Mouse (Mus musculus) gastrocnemius, adult 18-20 months (tissue): ENCODE data around the gene Nos1. TPM values are rescaled to one million over a fixed set of nuclear protein-coding genes. Genes with fewer than 3 reads are reported as not detected.
A peak's percentile ranks its signal among the peaks of the same experiment; 100 is the strongest.

ENCODE experiments used
- DNase-seq: peaks from one replicate; pipeline ENCODE4 v3.0.0; 2021; ENCODE audit warnings: low spot score
- total RNA-seq, 2 experiments: library from RNA; stranded (reverse); gene quantifications; 2 replicates each; pipeline ENCODE4 v1.2.3; 2021

The Nos1 gene
- total RNA-seq, 2 experiments from 2014 or later: 64.3 to 71.9 TPM

DNA sequence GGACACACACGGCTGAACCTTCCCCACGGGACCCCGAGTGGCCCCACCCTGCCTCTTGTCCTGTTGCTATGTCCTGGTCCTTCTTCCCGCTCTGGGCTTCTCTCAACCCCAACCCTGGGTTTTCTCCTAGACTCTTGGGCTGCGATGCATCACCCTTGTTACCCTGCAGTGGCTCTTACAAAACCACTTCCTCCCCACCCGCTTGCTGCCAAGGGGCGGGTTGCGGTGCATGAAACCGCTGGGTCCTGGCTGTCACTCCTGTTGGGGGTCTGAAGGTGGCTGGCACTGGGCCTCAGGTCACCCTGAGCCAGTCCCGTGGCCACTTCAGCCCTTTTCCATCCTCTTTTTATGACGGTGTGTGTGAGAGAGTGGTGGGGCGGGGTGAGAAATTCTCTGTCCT lies 173.1 kb downstream of the Nos1 start:
- no peak for DNase-seq

- no peak for DNase-seq
These were observed 173.6 kb downstream of the Nos1 start for GRCm38 (mm10) chr5:117954429-117954828.

- peak; percentile 36 for DNase-seq
These were observed 175.0 kb downstream of the Nos1 start for GRCm38 (mm10) chr5:117955675-117956420.

DNA sequence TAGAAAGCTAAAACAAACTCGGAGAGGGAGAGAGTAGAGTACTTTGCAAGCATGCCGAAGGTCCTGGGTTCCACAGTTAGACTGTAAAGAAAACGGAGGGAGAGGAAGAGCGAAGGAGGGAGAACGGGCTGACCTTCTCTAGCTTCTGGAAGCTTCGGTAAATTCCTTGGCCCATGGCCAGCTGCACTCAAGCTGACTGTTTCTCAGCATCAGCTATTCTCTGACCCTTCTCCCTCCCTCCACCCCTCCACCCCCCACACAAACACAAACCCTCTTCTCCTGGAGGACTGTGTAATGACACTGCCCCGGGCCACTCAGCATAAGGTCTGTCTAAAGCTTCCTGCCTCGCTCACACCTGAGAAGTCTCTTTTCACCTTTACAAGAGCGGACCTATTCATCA lies 183.9 kb downstream of the Nos1 start:
- no peak for DNase-seq

DNA sequence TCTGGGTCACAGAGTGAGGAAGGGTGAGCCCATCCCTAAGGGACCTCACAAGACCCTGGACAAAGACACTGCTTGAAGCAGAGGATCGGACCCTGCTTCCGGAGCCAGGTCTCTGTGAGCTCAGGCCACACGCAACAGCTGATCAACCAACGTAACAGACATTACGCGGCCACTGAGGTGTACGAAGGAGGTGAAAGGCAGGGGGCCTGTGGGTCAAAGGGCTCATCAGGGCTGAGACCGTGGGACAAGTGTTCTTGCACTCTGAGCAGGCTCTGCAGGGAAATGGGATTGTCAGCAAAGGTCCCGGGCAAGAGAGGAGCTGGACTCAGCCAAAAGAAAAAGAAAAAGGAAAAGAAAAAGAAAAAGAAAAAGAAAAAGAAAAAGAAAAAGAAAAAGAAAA lies 186.1 kb downstream of the Nos1 start:
- DNase-seq: no peak

- DNase-seq: no peak
These were observed 186.8 kb downstream of the Nos1 start for GRCm38 (mm10) chr5:117967659-117968069.

DNA sequence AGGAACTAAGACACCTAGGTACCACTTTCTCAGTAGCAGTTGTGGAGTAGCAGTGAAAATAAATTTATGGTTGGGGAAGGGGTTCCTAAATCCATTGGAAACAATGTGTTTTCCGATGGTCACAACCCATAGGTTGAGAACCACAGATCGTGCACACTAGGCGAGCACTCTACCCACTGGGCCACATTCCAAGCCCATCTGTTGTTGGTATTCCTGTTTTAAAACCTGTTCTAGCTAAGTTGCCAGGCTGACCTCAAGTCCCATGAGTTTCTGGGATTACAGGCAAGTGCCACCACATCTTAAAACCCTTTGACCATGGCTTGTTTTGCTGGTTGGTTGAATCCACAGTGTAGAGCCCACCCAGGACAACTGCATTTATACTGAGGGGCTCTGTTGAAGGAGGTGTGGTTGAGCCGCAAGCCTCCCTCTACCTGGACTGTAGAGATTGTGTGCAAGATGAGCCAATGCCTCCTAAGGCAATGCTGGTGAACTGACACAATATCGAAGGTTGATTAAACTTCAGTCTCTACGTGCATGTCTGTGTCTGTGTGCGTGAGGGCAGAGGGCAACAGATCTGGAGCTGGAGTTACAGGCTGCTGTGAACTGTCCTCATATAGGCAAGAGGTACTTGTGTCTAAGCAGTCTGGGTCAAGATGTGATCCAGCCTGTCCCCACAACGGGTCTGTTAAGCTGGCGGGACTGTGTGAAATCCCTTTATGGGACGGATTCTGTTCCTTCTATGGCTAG lies 189.0 kb downstream of the Nos1 start:
- no peak for DNase-seq

- no peak for DNase-seq
These were observed 195.4 kb downstream of the Nos1 start for GRCm38 (mm10) chr5:117976263-117976656.

- peak; percentile 98 for DNase-seq
These were observed 196.0 kb downstream of the Nos1 start, which contains the start of gene Fbxo21 for GRCm38 (mm10) chr5:117976657-117977500. Gene Fbxo21 (plus strand): TSS chr5:117976730.

GRCm38 (mm10) chr5:117977501-117978158 lies 196.8 kb downstream of the Nos1 start:
- DNase-seq: no peak

GRCm38 (mm10) chr5:117978159-117978697 lies 197.4 kb downstream of the Nos1 start:
- DNase-seq: no peak

GRCm38 (mm10) chr5:117979082-117979481 lies 198.2 kb downstream of the Nos1 start:
- no peak for DNase-seq

DNA sequence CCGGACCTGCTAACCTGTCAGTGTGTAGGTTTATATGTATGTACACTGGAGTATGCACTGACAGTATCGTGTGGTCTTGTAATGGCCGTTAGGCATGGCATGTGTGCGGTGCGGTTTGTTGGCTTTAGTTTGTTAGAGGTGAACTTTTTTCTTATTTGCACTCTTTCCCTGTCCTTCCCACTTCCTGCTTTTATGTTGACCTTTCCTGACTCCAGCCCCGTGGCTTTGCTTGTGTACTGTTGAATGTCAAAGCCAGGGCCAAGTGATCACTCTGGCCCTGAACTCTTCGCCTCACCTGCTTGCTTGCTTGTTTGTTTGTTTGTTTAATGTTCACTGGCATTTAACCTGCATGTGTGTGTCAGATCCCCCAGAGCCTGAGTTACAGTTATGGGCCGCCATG lies 200.1 kb downstream of the Nos1 start:
- DNase-seq: no peak

- no peak for DNase-seq
These were observed 201.1 kb downstream of the Nos1 start for GRCm38 (mm10) chr5:117981943-117982342.

- DNase-seq: peak; percentile 62
These were observed 205.5 kb downstream of the Nos1 start for GRCm38 (mm10) chr5:117986327-117986726.

GRCm38 (mm10) chr5:117987891-117988290 lies 207.1 kb downstream of the Nos1 start:
- peak; percentile 51 for DNase-seq

- no peak for DNase-seq
These were observed 207.5 kb downstream of the Nos1 start for GRCm38 (mm10) chr5:117988367-117988766.

- DNase-seq: peak; percentile 72
These were observed 208.9 kb downstream of the Nos1 start for GRCm38 (mm10) chr5:117989773-117990172.

- no peak for DNase-seq
These were observed 210.1 kb downstream of the Nos1 start for GRCm38 (mm10) chr5:117990957-117991356.

DNA sequence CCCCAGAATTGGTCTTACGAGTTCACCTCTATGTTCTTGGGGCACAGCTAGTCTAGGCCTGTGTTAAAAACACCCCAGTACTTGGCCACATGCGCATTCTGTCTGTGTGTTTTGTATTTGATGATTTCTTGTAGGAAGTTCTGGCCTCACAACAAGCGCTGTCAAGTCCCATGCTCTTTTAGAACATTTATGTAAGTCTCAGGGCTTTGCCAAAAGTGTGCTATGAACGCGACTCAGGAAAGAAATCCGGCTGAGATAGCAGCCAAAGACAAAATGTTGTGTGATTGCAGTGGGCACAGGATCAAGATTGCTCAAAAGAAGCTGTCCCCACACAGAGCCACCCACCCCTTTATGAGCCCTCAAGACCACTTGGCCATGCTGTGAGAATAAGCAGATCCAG lies 212.7 kb downstream of the Nos1 start:
- DNase-seq: no peak

- no peak for DNase-seq
These were observed 214.6 kb downstream of the Nos1 start for GRCm38 (mm10) chr5:117995372-117995901.
